Mouse (Mus musculus) cerebellum, postnatal 10 days (tissue): Measurements from ENCODE around the gene Dhrs7b.
"Not testable (repeated sequence)": the region's sequence is repeated elsewhere in the genome, so short reads cannot be mapped to it uniquely, and the experiment has no call there.

ENCODE experiments used
- DNase-seq, 2 experiments: peaks; one replicate each; pipeline ENCODE4 v3.0.0; 2021; ENCODE audit warnings: mixed read lengths in 2 of 2

Dhrs7b gene

GRCm38 (mm10) chr11:60841467-60842200 is 11.2 kb downstream of the Dhrs7b start:
- no peak for DNase-seq

DNA sequence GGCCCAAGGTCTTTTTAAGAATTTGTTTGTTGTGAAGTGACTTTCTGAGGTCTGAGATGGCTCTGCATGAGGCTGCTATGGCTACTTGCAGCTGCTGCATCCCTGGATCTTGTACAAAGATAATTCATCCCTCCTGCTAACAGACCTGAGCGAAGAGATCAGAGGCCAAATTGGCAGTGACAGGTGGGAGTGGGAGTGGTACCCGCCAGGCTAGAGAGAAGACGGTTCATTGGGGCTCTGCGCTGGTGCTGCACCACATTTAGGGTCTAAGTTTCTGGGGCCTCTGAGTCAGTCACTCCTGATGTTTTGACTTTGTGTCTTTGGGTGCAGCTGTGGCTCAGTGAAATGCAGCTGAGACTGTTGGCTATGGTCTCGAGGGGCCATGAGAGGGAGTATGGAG is 13.0 kb downstream of the Dhrs7b start:
- no peak for DNase-seq

- no peak for DNase-seq
Measured at GRCm38 (mm10) chr11:60845415-60845814, 15.0 kb downstream of the Dhrs7b start.

DNA sequence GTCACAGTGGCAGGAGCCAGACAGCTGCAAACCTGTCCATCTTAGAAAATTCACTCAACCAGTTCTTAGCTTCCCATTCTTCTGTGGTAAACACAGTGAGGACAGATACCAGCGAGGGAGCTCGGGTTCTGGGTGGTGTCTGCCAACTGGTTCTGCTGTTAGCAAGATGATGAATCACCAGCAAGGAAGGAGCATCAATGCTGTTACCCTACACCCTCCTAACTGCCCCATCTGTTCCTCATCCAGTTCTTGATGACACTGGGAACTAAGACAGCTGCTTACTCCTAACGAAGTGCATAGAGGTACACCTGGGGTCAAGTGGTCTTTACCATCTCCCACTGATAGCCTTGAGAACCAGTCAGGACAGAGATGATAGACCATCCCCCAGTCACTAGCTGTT is 26.2 kb downstream of the Dhrs7b start:
- DNase-seq, result no peak

GRCm38 (mm10) chr11:60861993-60862392 is 31.6 kb downstream of the Dhrs7b start:
- DNase-seq, result no peak

DNA sequence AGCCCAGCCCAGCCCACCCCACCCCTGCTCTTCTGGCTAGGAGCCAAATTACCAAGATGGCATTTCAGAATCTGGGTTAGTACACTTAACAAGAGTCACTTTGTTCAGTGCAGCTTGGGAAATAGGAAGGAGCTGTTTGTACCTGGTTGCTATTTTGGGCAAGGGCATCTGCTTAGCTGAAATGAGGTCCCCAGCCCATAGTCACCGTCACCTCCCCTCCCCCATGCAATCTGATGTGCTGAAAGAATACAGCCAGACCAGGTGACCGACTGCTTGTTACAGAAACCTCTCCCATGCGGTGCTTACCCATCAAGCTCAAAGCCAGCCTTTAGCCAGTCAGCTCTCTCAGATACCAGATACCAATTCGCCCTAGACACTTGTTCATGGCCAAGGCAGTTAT is 32.8 kb downstream of the Dhrs7b start:
- DNase-seq, result peak; percentile 56 to 69

DNA sequence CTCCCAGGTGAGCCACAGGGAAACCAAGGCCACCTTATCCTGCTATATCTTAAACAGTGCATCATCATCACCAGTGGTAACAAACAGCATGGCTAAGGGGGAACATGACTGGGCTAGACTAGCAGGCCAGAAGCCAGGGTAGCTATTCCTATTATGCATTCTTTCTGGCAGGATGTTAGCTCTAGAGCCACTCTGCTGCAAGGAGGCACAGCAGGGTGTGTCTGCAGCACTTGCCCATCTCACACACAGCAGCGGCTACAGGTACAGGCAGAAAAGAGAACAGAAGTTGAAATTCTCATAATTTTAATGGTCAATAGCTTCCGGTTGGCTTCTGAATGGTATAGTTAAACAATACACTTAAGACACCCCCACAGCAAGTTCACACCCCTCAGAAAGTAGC is 33.7 kb downstream of the Dhrs7b start:
- peak in 1 of 2 experiments; percentile 28 for DNase-seq

DNA sequence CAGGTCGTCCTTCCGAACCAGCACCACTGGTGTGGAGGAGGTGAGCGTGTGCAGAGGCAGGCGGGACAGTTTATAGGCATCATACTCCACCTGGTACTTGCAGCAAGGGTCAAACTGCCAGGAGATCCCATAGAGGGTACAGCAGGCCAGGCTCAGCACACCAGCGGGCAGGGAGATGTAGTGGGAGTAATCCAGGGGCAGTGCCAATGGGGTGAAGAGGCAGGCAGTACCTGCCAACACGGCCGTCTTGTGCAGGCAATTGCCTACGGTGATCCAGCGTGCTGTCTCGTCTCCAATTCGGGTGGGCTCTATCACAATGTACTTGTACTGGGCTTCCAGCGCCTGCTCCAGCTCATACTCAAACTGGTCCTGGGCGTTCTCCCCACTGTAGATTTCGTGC is 34.5 kb downstream of the Dhrs7b start:
- DNase-seq, result peak; percentile 16 to 26

DNA sequence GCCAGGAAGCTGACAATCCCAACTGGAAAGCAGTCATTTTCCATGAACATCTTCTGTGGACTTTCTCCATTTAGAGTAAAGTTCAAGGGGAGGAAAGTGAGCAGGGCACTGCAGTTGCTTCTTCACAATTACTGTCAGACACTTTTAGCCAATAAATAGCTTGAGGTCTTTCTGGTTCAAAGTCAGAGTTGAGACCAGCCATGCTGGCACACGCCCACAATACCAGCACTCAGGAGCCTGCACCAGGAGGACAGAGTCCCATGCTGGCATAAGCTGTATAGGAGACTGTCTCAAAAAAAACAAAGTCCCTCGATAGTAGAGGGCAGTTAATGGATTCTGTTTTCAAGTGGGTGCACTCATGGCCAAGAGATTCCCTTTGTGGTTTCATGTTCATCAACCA is 35.6 kb downstream of the Dhrs7b start:
- DNase-seq, result no peak

GRCm38 (mm10) chr11:60867456-60867855 is 37.0 kb downstream of the Dhrs7b start:
- DNase-seq, result peak; percentile 68 to 69

GRCm38 (mm10) chr11:60867904-60868303 is 37.5 kb downstream of the Dhrs7b start:
- DNase-seq, result no peak

- not testable (repeated sequence) for DNase-seq
Measured at GRCm38 (mm10) chr11:60869471-60869870, 39.0 kb downstream of the Dhrs7b start.

DNA sequence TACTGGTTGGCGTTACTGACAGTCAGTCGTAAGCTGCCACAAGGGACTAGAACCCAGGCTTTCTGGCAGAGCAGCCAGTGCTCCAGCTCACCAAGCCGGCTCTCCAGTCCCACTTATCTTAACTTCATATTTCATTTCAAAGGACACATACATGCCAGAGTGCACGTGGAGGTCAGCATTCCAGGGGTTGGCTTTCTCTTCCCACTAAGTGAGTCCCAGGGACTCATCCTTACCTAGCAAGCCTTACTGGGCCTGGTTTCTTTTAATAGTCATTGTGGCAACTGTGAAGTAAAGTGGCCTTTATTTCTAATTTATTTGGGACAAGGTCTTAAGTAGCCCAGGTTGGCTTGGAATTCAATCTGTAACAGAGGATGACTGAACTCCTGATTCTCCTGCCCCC is 41.0 kb downstream of the Dhrs7b start:
- no peak for DNase-seq

GRCm38 (mm10) chr11:60873101-60873500 is 42.7 kb downstream of the Dhrs7b start:
- no peak for DNase-seq

DNA sequence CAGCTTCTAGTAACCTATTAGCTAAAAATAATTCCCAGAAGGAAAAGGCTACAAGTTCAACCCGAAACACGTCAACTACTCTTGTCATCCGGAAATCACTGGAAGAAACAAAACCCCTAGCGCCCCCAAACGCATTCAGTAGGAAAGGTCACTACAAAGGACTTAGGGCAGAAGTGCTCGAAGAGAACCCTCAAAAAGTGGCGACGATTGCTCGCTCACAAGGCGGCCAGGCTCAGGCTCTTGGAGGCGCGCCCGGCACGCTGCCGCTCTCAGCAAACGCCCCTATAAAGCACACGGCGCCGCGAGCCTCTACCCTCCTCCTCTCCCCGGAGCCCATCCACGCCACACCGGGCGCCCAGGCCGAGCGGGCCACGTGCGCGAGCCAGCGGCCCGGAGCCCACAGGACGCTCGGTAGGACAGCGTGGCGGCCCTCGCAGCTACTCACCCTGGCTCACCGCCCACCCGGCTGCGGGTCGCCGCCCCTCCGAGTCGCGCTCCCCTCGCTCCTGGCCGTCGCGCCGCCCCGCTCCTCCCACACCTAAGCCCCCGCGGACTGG is 47.7 kb downstream of the Dhrs7b start:
- DNase-seq, result peak; percentile 82 to 83

GRCm38 (mm10) chr11:60878675-60879294 is 48.4 kb downstream of the Dhrs7b start, which contains the start of gene Tmem11:
Tmem11 (minus strand) TSS chr11:60879272.
- DNase-seq, result peak; percentile 95 to 97

DNA sequence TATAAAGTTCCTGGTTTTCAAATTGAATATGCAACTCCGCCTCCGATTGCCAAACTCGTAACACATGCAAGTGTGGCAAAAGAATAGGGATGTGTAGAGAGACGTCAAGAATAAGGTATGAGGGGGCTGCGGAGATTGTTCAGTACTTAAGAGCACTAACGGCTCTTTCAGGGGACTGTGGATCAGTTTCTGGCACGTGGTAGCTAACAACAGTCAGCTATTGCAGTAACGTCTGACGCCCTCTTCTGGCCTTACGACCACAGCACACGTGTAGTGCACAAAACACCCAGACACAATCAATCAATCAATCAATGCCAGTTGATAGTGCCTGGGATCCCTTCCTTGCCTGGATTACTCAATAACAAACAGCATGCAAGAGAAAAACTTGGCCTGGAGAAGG is 49.0 kb downstream of the Dhrs7b start:
- DNase-seq, result peak; percentile 67 to 78

DNA sequence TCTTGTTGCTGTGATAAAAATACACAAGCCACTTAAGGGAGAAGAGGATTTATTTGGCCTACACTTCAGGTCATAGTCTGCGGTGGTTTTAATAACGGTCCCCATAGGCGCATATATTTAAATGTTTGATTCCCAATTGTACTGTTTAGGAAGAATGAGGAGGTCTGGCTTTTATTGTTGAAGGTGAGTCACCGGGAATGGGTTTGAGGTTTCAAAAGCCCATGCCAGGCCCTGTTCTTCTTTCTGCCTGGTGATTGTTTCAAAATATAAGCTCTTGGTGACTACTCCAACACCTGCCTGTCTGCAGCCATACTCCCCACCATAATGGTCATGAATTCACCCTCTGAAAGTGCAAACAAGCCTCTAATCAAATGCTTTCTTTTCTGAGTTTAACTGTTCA is 50.1 kb downstream of the Dhrs7b start:
- no peak for DNase-seq

DNA sequence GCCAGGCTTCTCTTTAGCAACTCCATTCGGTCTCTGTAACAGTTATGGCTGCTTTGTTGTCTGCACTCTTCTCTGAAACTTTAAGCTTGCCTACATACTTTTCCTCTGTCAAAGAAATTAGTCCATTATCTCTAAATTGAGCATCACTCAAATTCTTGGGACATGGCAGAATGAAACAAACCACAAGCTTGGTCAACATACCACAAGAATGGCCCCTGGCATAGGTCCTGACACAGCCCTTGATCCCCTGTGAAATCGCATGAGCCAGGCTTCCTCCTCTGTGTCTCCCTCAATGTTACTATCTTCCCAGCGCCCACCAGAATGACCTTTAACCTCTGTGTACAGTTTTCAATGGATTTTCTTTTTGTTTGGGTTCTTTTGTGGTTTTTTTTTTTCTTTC is 52.0 kb downstream of the Dhrs7b start:
- no peak for DNase-seq

- DNase-seq, result not testable (repeated sequence)
Measured at GRCm38 (mm10) chr11:60886986-60887385, 56.6 kb downstream of the Dhrs7b start.

- DNase-seq, result no peak
Measured at GRCm38 (mm10) chr11:60889861-60890260, 59.4 kb downstream of the Dhrs7b start.

DNA sequence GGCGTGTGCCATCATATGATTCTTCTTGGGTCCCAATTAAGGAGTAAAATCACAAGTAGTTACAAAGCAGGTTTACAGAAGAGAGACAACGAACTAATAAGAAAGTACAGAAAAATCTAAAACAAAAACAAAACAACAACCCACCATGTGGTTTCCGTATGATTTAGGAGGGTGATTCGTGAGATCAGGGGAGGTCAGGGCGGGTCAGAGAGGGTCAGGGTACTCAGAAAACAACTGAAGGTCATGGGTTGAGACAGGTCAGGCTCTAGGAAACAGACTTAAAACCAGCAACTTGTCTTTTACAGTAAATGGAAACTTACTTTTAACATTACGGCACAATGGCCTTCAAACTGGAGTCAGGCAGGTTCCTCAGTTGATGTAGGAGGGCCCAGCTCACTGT is 59.9 kb downstream of the Dhrs7b start:
- no peak for DNase-seq

- DNase-seq, result no peak
Measured at GRCm38 (mm10) chr11:60890744-60891143, 60.3 kb downstream of the Dhrs7b start.

- DNase-seq, result no peak
Measured at GRCm38 (mm10) chr11:60895915-60896314, 65.5 kb downstream of the Dhrs7b start.
